Comparison of ENCODE assay signal across 19 mouse cellular contexts in genomic region chr7:90651128-90651527, GRCm38 (mm10).
A peak's percentile ranks its signal among the peaks of the same experiment; 100 is the strongest.
DNase-seq lines count a peak whose midpoint lies in the region; ATAC-seq and TF ChIP-seq lines count a peak whose summit lies in the region.
"Had no signal": no experiment of that assay in that cellular context is flagged by ENCODE, and none has a peak within 500 bp of the region (broad histone marks: within the 10 kb centered on the region; RNA-seq: fewer than 3 reads in every experiment).

No protein-coding gene starts in this region.

- peak; percentile 65; the same call in 1 of the 2 replicates for ATAC-seq in forebrain, embryonic 12.5 days (ENCODE audit: low FRiP score)
- ATAC-seq in forebrain, postnatal 0 days: no peak
- no peak for ATAC-seq in liver, postnatal 0 days
- ATAC-seq: hindbrain, postnatal 0 days had no signal

- no peak for TF ChIP-seq EP300 in liver, postnatal 0 days (IDR thresholded peaks at IDR 0.05; ENCODE audit: low read depth)

- WGBS in forebrain, embryonic 12.5 days: 43% methylated on average over 6 of the region's 6 CpGs
- 27% methylated on average over 6 of the region's 6 CpGs for WGBS in forebrain, postnatal 0 days
- WGBS in liver, adult 2 months: 55% methylated on average over 6 of the region's 6 CpGs
- WGBS in liver, postnatal 0 days (ENCODE audit: insufficient replicate concordance): 66% methylated on average over 6 of the region's 6 CpGs

- intact Hi-C loops in gastrocnemius, postnatal 14 days (cut with DNase I; ENCODE audit: low total_unique reads): no loop called here

- H3K27me3 ChIP-seq in forebrain, embryonic 12.5 days: no peaks in the 10 kb centered on the region
- H3K27me3 ChIP-seq in forebrain, postnatal 0 days (ENCODE audit: insufficient read depth, low read length): no peaks in the 10 kb centered on the region
- H3K27me3 ChIP-seq in liver, adult 2 months (ENCODE audit: control insufficient read depth, insufficient read depth, low read length): no peaks in the 10 kb centered on the region
- H3K27me3 ChIP-seq in liver, postnatal 0 days (ENCODE audit: insufficient read depth, low read length): no peaks in the 10 kb centered on the region
- H3K27me3 ChIP-seq: CH12.LX; heart, embryonic 12.5 days had no signal

- H3K9ac ChIP-seq in forebrain, embryonic 12.5 days: no peak overlapping the region
- H3K9ac ChIP-seq in forebrain, postnatal 0 days: no peak overlapping the region
- H3K9ac ChIP-seq in liver, adult 2 months (ENCODE audit: low read depth, low read length): no peak overlapping the region
- no peak overlapping the region for H3K9ac ChIP-seq in liver, postnatal 0 days (replicated peaks)
- H3K9ac ChIP-seq: heart, embryonic 12.5 days had no signal

- H3K27ac ChIP-seq in forebrain, embryonic 12.5 days: no peak overlapping the region
- H3K27ac ChIP-seq in forebrain, postnatal 0 days (ENCODE audit: low read depth, low read length): no peak overlapping the region
- H3K27ac ChIP-seq in liver, adult 2 months (replicated peaks; ENCODE audit: insufficient read depth, low read depth, low read length): no peak overlapping the region
- no peak overlapping the region for H3K27ac ChIP-seq in liver, postnatal 0 days (ENCODE audit: low read depth)
- H3K27ac ChIP-seq: hindbrain, postnatal 0 days had no signal

- H3K9me3 ChIP-seq in forebrain, embryonic 12.5 days: no peaks in the 10 kb centered on the region
- no peaks in the 10 kb centered on the region for H3K9me3 ChIP-seq in forebrain, postnatal 0 days (ENCODE audit: low read length)
- H3K9me3 ChIP-seq in liver, postnatal 0 days (ENCODE audit: low read length): no peaks in the 10 kb centered on the region
- H3K9me3 ChIP-seq: heart, embryonic 12.5 days had no signal

- no peaks in the 10 kb centered on the region for H3K79me2 ChIP-seq in liver, adult 2 months (ENCODE audit: control insufficient read depth, insufficient read depth, low read length)

- H3K4me3 ChIP-seq in forebrain, embryonic 12.5 days (replicated peaks): no peak overlapping the region
- no peak overlapping the region for H3K4me3 ChIP-seq in forebrain, postnatal 0 days (ENCODE audit: low read depth, low read length)
- H3K4me3 ChIP-seq in liver, adult 2 months (ENCODE audit: insufficient read depth, low read depth, low read length): no peak overlapping the region
- no peak overlapping the region for H3K4me3 ChIP-seq in liver, postnatal 0 days (ENCODE audit: low read depth, low read length)
- H3K4me3 ChIP-seq: heart, embryonic 12.5 days had no signal

- no peaks in the 10 kb centered on the region for H3K4me1 ChIP-seq in forebrain, embryonic 12.5 days
- H3K4me1 ChIP-seq in forebrain, postnatal 0 days (ENCODE audit: insufficient read depth): no peaks in the 10 kb centered on the region
- no peaks in the 10 kb centered on the region for H3K4me1 ChIP-seq in liver, adult 2 months (ENCODE audit: control insufficient read depth, insufficient read depth, low read length)
- H3K4me1 ChIP-seq in liver, postnatal 0 days (ENCODE audit: insufficient read depth): no peaks in the 10 kb centered on the region
- H3K4me1 ChIP-seq: heart, embryonic 12.5 days had no signal

- no peak for TF ChIP-seq POLR2A in liver, adult 2 months (IDR thresholded peaks at IDR 0.05; ENCODE audit: extremely low read depth, insufficient read depth, low read length)
- no peak for TF ChIP-seq POLR2A in brain, embryonic 14.5 days (IDR thresholded peaks at IDR 0.05; ENCODE audit: borderline replicate concordance, extremely low read depth, insufficient read depth, insufficient read length, poor library complexity, severe bottlenecking)

- no peak for TF ChIP-seq CTCF in forebrain, postnatal 0 days (IDR thresholded peaks at IDR 0.05; ENCODE audit: low read depth)
- no peak for TF ChIP-seq CTCF in liver, adult 2 months (IDR thresholded peaks at IDR 0.05; ENCODE audit: low read depth, low read length)
- TF ChIP-seq CTCF in liver, postnatal 0 days (IDR thresholded peaks at IDR 0.05; ENCODE audit: low read depth): no peak
- TF ChIP-seq CTCF in brain, embryonic 14.5 days (IDR thresholded peaks at IDR 0.05; ENCODE audit: borderline replicate concordance, extremely low read depth, insufficient read depth, insufficient read length): no peak

- no peaks in the 10 kb centered on the region for H3K36me3 ChIP-seq in forebrain, embryonic 12.5 days (replicated peaks)
- H3K36me3 ChIP-seq in forebrain, postnatal 0 days (ENCODE audit: insufficient read depth): no peaks in the 10 kb centered on the region
- no peaks in the 10 kb centered on the region for H3K36me3 ChIP-seq in liver, adult 2 months (ENCODE audit: control insufficient read depth, insufficient read depth, low read length)
- H3K36me3 ChIP-seq in liver, postnatal 0 days (replicated peaks; ENCODE audit: insufficient read depth, low read length): no peaks in the 10 kb centered on the region
- H3K36me3 ChIP-seq: heart, embryonic 12.5 days had no signal

- no peak overlapping the region for H3K4me2 ChIP-seq in forebrain, embryonic 12.5 days
- H3K4me2 ChIP-seq in forebrain, postnatal 0 days (ENCODE audit: low read depth): no peak overlapping the region
- no peak overlapping the region for H3K4me2 ChIP-seq in liver, postnatal 0 days (ENCODE audit: low read depth, low read length)
- H3K4me2 ChIP-seq: heart, embryonic 12.5 days had no signal

- no peak for DNase-seq in forebrain, postnatal 0 days
- peak; percentile 16 for DNase-seq in liver, adult 2 months (ENCODE audit: extremely low read depth, low read depth, low spot score)
- DNase-seq in liver, postnatal 0 days: no peak
- DNase-seq in brain, embryonic 14.5 days (ENCODE audit: low read depth): peak; percentile 55
- DNase-seq in gonadal fat pad, adult 2 months (ENCODE audit: low read depth): peak; percentile 66
- no peak for DNase-seq in gastrocnemius, postnatal 14 days
- DNase-seq in embryo, embryonic 11 days: no peak
- DNase-seq: adrenal gland, adult 2 months; adrenal gland, postnatal 36 days; cerebellum, adult 11 months; cerebellum, adult 8-10 months; cerebellum, postnatal 14 days; gastrocnemius, postnatal 10 days; heart, postnatal 36 days; kidney, adult 18-20 months had no signal

Comparison
In these comparisons a context has a peak if more than half of its experiments do, and no peak if none do; other contexts are left out.
1. DNase-seq: peak in liver, adult 2 months (single experiment), brain, embryonic 14.5 days (single experiment) and gonadal fat pad, adult 2 months (single experiment); none in forebrain, postnatal 0 days (single experiment), liver, postnatal 0 days (single experiment), gastrocnemius, postnatal 14 days (single experiment) and embryo, embryonic 11 days (single experiment).